Mouse (Mus musculus) neural tube, embryonic 14.5 days (tissue): ENCODE data around the gene Map10. TPM values are rescaled to one million over a fixed set of nuclear protein-coding genes. Genes with fewer than 3 reads are reported as not detected.

Source experiments
- ATAC-seq: fragments of 200-750 bp; cut with Nextera tagmentation; 2 replicates; pipeline ENCODE4 v1.8.0; 2017; ENCODE audit warnings: low read depth, mild to moderate bottlenecking, moderate TSS enrichment, moderate library complexity
- H3K27ac ChIP-seq: fragments of 300-500 bp; sonication (generic); 2 replicates; pipeline ENCODE4 v1.5.1; 2014; ENCODE audit warnings: low read depth, mild to moderate bottlenecking, control low read depth, low read length, moderate library complexity, mixed read lengths
- H3K27me3 ChIP-seq: fragments of 300-500 bp; sonication (generic); 2 replicates; pipeline ENCODE4 v1.6.1; 2014; ENCODE audit warnings: low read length; ENCODE audit not compliant: control insufficient read depth, insufficient read depth
- H3K36me3 ChIP-seq: fragments of 300-500 bp; sonication (generic); 2 replicates; pipeline ENCODE4 v1.6.1; 2014; ENCODE audit warnings: low read length, mixed read lengths; ENCODE audit not compliant: control insufficient read depth, insufficient read depth
- H3K4me1 ChIP-seq: fragments of 300-500 bp; sonication (generic); 2 replicates; pipeline ENCODE4 v1.6.1; 2014; ENCODE audit warnings: low read length; ENCODE audit not compliant: control insufficient read depth, insufficient read depth
- H3K4me2 ChIP-seq: fragments of 300-500 bp; sonication (generic); 2 replicates; pipeline ENCODE4 v1.6.1; 2014; ENCODE audit warnings: mild to moderate bottlenecking, low read depth, low read length, control low read depth
- H3K4me3 ChIP-seq: fragments of 300-500 bp; sonication (generic); 2 replicates; pipeline ENCODE4 v1.5.1; 2014; ENCODE audit warnings: low read depth, low read length, control low read depth, mixed read lengths
- H3K9ac ChIP-seq: fragments of 300-500 bp; sonication (generic); replicated peaks from 2 replicates; pipeline ENCODE4 v1.6.1; 2014; ENCODE audit warnings: low read depth, mild to moderate bottlenecking, control low read depth, low read length, mixed read lengths
- H3K9me3 ChIP-seq: fragments of 300-500 bp; sonication (generic); 2 replicates; pipeline ENCODE4 v1.6.1; 2016; ENCODE audit warnings: low read length; ENCODE audit not compliant: control insufficient read depth
- WGBS: fragments of 180-500 bp; shearing (Covaris S2); extraction: QIAGEN DNeasy Blood & Tissue Kit; methylation state at CpG from one replicate; pipeline ENCODE4 v1.1.7; 2014; 5-methylcytosine and 5-hydroxymethylcytosine counted together
- polyA plus RNA-seq: library from polyadenylated mRNA; unstranded; fragments of >200 nt; fragmentation: Nextera tagmentation; extraction: Ambion mirVana; gene quantifications from 2 replicates; pipeline ENCODE4 v1.2.1, GENCODE M21; 2014

Gene Map10
- polyA plus RNA-seq, result 8.1 and 9.5 TPM in 2 replicates

DNA sequence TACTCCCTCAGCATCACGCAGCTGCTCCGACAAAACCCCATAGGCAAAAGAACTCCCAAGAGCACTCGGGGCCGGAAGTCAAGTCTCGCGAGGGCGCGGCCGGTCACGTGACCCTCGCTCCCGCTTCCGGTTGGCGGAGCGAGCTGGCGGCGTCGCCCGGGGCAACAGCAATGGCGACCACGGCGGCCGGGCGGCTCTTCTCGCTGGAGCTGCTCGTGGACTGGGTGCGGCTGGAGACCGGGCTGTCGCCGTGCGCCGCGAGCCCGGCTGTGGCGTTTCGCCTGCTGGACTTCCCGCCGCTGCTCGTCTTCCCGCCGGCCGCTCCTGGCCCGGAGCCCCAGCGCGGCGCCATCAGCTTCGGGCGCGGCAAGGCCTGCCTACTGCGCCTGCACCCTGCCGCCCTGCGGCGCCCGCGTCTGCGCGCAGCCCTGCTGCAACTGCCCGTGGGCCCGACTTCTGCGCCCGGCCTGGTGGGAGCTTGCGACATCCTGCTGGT lies at the start of gene Map10:
Gene Map10, plus strand, starts transcription at position 119 of the 496 bp plus-strand sequence.
- H3K4me1 ChIP-seq, result peaks cover 4% of the 10 kb centered on the region
- peak within 1 kb of the TSS; percentile 57 for H3K4me3 ChIP-seq
- no peaks in the 10 kb centered on the region for H3K27me3 ChIP-seq
- H3K36me3 ChIP-seq, result no peaks in the 10 kb centered on the region
- H3K9me3 ChIP-seq, result peaks cover 6% of the 10 kb centered on the region; the same call in 1 of the 2 replicates
- H3K27ac ChIP-seq, result peak within 1 kb of the TSS; percentile 60; the same call in 1 of the 2 replicates
- peak within 1 kb of the TSS; percentile 75 for H3K9ac ChIP-seq
- WGBS, result 2% methylated on average over 54 of the region's 62 CpGs
- H3K4me2 ChIP-seq, result peak within 1 kb of the TSS; percentile 96
- peak; percentile 87 for ATAC-seq

DNA sequence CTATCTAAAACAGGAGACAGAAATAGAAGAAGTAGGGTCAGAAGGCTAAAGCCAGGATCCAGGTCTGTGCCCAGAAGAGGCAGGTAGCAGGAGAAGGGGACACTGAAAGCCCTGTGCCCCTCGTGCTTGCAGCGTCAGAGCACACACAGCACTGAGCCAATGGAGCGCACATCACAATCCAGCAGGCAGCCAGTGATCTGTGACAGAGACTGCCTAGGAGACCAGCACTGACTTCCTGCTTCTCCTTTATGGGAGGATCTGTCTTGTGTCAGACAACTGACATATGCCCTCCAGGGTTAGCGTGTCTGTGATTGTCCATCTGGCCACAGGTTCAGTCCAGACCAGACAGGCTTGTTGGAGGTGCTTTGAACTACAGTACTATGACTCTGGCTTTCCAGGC lies 49.3 kb upstream of the Map10 start:
- Histone ChIP-seq H3K9me3 (no peaks in the 10 kb centered on the region), H3K9ac (no peak overlapping the region), H3K4me1 (no peaks in the 10 kb centered on the region), H3K36me3 (no peaks in the 10 kb centered on the region), H3K27me3 (no peaks in the 10 kb centered on the region), H3K27ac (no peak overlapping the region), H3K4me2 (no peak overlapping the region), H3K4me3 (no peak overlapping the region)
- 66% methylated on average over 4 of the region's 4 CpGs for WGBS
- ATAC-seq, result no peak

DNA sequence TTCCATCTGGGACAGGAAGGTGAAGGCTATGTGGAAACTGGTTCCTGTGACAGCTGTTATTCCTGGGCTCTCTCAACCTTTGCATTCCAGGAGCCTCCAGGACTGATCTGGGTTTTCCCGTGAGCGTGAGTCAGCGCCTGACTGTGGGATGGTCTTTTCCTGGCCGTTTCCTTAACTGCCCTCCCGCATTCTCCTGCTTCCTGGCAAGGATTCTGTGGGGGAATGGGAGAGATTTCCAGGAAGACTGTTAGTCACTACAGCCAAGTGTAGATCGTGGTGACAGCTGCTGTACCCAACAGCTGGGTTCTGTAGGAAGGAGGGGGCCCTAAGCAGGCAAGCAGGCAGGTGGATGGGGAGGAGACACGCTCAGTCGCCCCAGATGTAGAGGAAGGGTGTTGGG lies 45.3 kb upstream of the Map10 start:
- H3K9me3 ChIP-seq, result no peaks in the 10 kb centered on the region
- ATAC-seq, result no peak
- H3K4me2 ChIP-seq, result no peak overlapping the region
- H3K9ac ChIP-seq, result no peak overlapping the region
- H3K27ac ChIP-seq, result no peak overlapping the region
- no peaks in the 10 kb centered on the region for H3K4me1 ChIP-seq
- no peak overlapping the region for H3K4me3 ChIP-seq
- WGBS, result 82% methylated on average over 8 of the region's 8 CpGs
- H3K36me3 ChIP-seq, result no peaks in the 10 kb centered on the region
- H3K27me3 ChIP-seq, result no peaks in the 10 kb centered on the region

DNA sequence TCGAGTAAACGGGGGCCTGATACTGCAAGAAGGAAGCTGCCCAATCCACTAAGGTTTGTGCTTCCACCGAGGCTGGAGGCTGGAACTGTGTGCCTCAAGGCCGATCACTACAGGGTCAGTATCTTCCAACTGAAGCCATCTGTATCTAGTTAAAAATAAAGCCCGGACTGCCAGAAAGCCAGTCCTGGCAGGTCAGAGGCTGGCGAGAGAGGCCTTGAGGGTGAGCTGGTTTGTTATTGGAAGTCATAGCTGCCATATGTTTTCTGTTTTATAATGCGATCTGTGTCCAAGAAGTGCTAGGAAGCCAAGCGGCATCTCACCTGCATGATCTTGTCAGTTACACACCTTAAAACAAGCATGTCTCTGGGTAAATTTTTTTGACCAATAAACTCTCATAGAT lies 43.2 kb upstream of the Map10 start:
- Histone ChIP-seq H3K9ac (no peak overlapping the region), H3K27me3 (no peaks in the 10 kb centered on the region), H3K4me3 (no peak overlapping the region), H3K4me2 (no peak overlapping the region), H3K9me3 (no peaks in the 10 kb centered on the region), H3K27ac (no peak overlapping the region), H3K36me3 (no peaks in the 10 kb centered on the region), H3K4me1 (no peaks in the 10 kb centered on the region)
- no peak for ATAC-seq
- 94% methylated on average over 8 of the region's 8 CpGs for WGBS

DNA sequence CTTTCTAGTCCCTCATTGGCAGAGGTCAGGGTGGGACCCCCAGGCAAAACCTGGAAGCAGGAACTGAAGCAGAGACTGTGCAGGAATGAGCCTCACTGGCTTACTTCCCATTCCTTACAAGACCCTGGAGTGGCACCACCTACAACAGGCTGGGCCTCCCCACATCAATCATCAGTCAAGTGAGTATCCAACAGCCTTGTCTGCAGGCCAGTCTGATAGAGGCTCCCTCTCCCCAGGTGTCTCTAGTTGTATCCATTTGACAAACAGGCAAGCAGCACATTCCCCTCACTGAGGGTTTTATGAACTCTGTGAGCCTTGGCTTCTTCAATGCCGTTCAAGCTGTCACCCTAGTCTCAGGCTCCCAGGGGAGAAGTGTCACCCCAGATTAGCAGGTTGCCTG lies 40.8 kb upstream of the Map10 start:
- no peak overlapping the region for H3K9ac ChIP-seq
- H3K4me1 ChIP-seq, result no peaks in the 10 kb centered on the region
- H3K27ac ChIP-seq, result no peak overlapping the region
- H3K36me3 ChIP-seq, result no peaks in the 10 kb centered on the region
- no peaks in the 10 kb centered on the region for H3K27me3 ChIP-seq
- H3K4me3 ChIP-seq, result no peak overlapping the region
- H3K9me3 ChIP-seq, result no peaks in the 10 kb centered on the region
- ATAC-seq, result no peak
- WGBS, result 84% methylated on average over 1 of the region's 1 CpGs
- no peak overlapping the region for H3K4me2 ChIP-seq

DNA sequence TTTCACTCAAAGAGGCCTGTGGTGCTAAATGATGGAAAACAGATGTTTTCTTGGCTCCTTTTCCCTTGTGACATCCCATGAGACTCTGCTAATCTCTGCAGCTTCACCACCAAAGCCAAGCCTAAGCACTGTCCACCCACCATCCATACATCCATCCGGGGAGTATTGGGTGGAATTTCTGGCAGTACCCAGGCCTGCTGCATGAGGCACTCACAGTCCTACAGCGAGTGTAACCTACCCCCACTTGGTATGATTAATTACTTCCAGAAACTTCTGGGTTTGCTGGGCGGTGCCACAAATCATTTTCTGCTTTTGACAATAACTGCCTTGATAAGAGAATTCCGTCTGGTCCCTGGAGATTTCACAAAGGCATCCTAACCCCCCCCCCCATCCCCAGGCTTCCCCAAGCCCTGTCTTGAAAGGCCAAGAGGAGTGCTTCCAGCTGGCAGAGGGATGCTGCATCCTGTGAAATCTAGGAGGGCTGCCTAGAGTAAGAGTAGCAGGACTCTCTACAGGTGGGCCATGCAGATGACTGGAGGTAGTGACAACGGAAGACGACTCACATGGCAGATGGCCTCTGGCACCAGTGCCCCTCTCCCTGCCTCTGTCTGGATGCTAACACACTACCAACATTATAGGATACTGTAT lies 31.1 kb upstream of the Map10 start:
- Histone ChIP-seq H3K4me3 (no peak overlapping the region), H3K9ac (no peak overlapping the region), H3K36me3 (no peaks in the 10 kb centered on the region), H3K4me1 (peaks cover 5% of the 10 kb centered on the region), H3K9me3 (no peaks in the 10 kb centered on the region), H3K27me3 (no peaks in the 10 kb centered on the region), H3K4me2 (no peak overlapping the region), H3K27ac (no peak overlapping the region)
- 81% methylated on average over 6 of the region's 6 CpGs for WGBS
- no peak for ATAC-seq

DNA sequence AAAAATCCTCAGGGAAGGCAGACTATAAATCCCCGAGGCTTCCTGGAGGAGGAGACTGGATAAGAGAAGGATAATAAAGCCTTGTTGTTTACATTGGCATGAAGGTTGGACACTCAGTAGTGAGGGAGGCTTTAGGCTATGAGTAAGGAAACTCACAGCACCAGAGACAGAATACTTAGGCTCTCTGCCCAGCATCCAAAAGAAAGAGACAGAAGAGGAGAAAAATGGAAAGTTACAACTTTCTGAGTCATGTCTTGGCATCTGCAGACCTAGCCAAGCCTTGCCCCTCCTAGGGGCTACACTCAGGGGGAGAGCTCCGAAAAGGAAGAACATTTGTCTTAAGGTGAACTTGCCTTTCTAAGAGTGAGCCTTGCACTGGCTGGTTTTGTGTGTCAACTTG lies 30.0 kb upstream of the Map10 start:
- no peaks in the 10 kb centered on the region for H3K27me3 ChIP-seq

DNA sequence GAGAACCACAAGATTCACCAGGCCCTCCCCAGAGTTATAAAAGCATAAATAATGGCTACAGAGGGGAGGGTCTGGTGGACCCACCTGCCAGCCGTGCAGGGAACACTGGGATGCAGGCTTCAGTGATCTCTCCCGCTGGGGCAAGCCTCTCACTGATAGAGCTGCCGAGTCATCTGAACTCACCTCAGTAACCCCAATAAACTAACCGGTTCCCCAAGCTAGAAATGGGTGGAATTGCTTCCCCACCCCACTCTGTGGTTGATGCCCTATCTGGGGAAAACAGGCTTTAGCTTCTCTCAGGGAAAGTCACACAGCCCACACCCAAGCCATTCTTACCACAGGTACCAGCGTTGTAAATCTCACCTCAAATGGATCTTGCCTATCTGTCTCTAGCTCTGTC lies 28.9 kb upstream of the Map10 start:
- 57% methylated on average over 5 of the region's 5 CpGs for WGBS
- Histone ChIP-seq H3K4me3 (no peak overlapping the region), H3K36me3 (no peaks in the 10 kb centered on the region), H3K4me2 (no peak overlapping the region), H3K9ac (no peak overlapping the region), H3K27ac (no peak overlapping the region), H3K27me3 (no peaks in the 10 kb centered on the region), H3K9me3 (no peaks in the 10 kb centered on the region), H3K4me1 (peaks cover 5% of the 10 kb centered on the region)
- ATAC-seq, result no peak

More for the DNA sequence above, 30.0 kb upstream of the Map10 start:
- no peak for ATAC-seq
- no peak overlapping the region for H3K4me2 ChIP-seq
- peaks cover 5% of the 10 kb centered on the region for H3K4me1 ChIP-seq
- no peaks in the 10 kb centered on the region for H3K9me3 ChIP-seq
- no peak overlapping the region for H3K9ac ChIP-seq
- H3K27ac ChIP-seq, result no peak overlapping the region
- 88% methylated on average over 2 of the region's 2 CpGs for WGBS
- H3K4me3 ChIP-seq, result no peak overlapping the region
- H3K36me3 ChIP-seq, result no peaks in the 10 kb centered on the region

DNA sequence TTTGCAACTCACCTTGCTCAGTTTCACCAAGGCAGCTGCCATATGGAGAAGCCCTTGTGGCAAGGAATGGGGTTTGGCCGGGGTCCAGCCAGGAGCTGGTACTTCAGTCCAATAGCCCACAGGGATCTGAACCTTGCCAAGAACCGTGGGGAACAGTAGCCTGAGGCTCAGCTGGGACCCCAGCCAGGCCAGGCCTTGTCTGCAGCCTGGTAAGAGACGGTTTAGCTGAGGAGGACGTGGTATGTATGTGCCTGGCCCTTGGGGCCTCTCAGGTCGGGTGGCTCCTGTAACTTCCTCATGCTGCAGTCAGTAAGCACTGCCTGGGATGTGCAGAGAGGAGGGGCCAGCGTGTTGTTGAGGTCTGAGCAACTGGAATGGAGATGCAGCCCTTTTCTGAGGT lies 27.8 kb upstream of the Map10 start:
- H3K36me3 ChIP-seq, result no peaks in the 10 kb centered on the region
- peak; percentile 41; the same call in 1 of the 2 replicates for ATAC-seq
- no peaks in the 10 kb centered on the region for H3K9me3 ChIP-seq
- WGBS, result 43% methylated on average over 6 of the region's 6 CpGs
- peaks cover 5% of the 10 kb centered on the region for H3K4me1 ChIP-seq
- H3K9ac ChIP-seq, result no peak overlapping the region
- no peaks in the 10 kb centered on the region for H3K27me3 ChIP-seq
- no peak overlapping the region for H3K4me3 ChIP-seq
- H3K4me2 ChIP-seq, result no peak overlapping the region
- H3K27ac ChIP-seq, result no peak overlapping the region
